Mouse (Mus musculus) gastrocnemius, postnatal 4 days (tissue): ENCODE measurements around the gene Gm17654. TPM values are rescaled to one million over a fixed set of nuclear protein-coding genes. Genes with fewer than 3 reads are reported as not detected.
A peak's percentile ranks its signal among the peaks of the same experiment; 100 is the strongest.
"Not testable (repeated sequence)": the region's sequence is repeated elsewhere in the genome, so short reads cannot be mapped to it uniquely, and the experiment has no call there.

Experiments used
- DNase-seq, 2 experiments: peaks; one replicate each; pipeline ENCODE4 v3.0.0; 2021 to 2022; ENCODE audit warnings: low spot score in 2 of 2, mixed read lengths in 2 of 2
- long read RNA-seq, 2 experiments: library from polyadenylated mRNA; stranded (forward); transcript quantifications; one replicate each; pipeline ENCODE4 v2.0.0; 2021
- total RNA-seq, 2 experiments: library from RNA; stranded (reverse); gene quantifications; 2 replicates each; pipeline ENCODE4 v1.2.3; 2021

Gene Gm17654
- not detected for total RNA-seq
- long read RNA-seq, experiment 1 = 0 reads
- long read RNA-seq, experiment 2 = 0 reads

- not testable (repeated sequence) for DNase-seq
Measured at GRCm38 (mm10) chr14:43579046-43579445, at the start of gene Gm17654. Gene Gm17654, minus strand, starts transcription at chr14:43579146.

- not testable (repeated sequence) for DNase-seq
Measured at GRCm38 (mm10) chr14:43607913-43608312, 29.0 kb upstream of the Gm17654 start, which contains the start of gene Gm10375. Gene Gm10375, minus strand, starts transcription at chr14:43608013.

GRCm38 (mm10) chr14:43577969-43578368 lies 977 bp downstream of the Gm17654 start:
- peak in 1 of 2 experiments; percentile 8 for DNase-seq

- not testable (repeated sequence) for DNase-seq
Measured at GRCm38 (mm10) chr14:43552271-43552670, 26.7 kb downstream of the Gm17654 start.

- not testable (repeated sequence) for DNase-seq
Measured at GRCm38 (mm10) chr14:43546281-43546680, 32.7 kb downstream of the Gm17654 start.

GRCm38 (mm10) chr14:43543276-43543675 lies 35.7 kb downstream of the Gm17654 start, which contains the start of gene Gm5799:
Gene Gm5799, plus strand, starts transcription at chr14:43543576.
- not testable (repeated sequence) for DNase-seq

- DNase-seq = peak; percentile 19 to 36
Measured at GRCm38 (mm10) chr14:43538144-43538543, 40.8 kb downstream of the Gm17654 start.

- peak; percentile 20 to 21 for DNase-seq
Measured at GRCm38 (mm10) chr14:43532387-43532786, 46.6 kb downstream of the Gm17654 start.

- not testable (repeated sequence) for DNase-seq
Measured at GRCm38 (mm10) chr14:43532011-43532383, 46.9 kb downstream of the Gm17654 start.

- DNase-seq = not testable (repeated sequence)
Measured at GRCm38 (mm10) chr14:43531052-43532010, 47.6 kb downstream of the Gm17654 start.

Other genes starting within 250 kb of the Gm17654 start
- not detected for gene 1700001F09Rik, start 231.3 kb downstream of the Gm17654 start, total RNA-seq
- not detected for gene Gm8138, start 162.8 kb downstream of the Gm17654 start, total RNA-seq
- gene Gm5799, start 35.6 kb downstream of the Gm17654 start, total RNA-seq = not detected
- not detected for gene Gm10375, start 28.9 kb upstream of the Gm17654 start, total RNA-seq
- not detected for gene Gm8165, start 98.1 kb upstream of the Gm17654 start, total RNA-seq
- 1 to 10 TPM in 1 of 2 experiments, under 1 TPM in 1; 0.98 to 1.2 TPM for gene Gm7324, start 118.7 kb upstream of the Gm17654 start, total RNA-seq
- not detected for gene Gm16506, start 148.3 kb upstream of the Gm17654 start, total RNA-seq
- not detected for gene Gm6526, start 168.7 kb upstream of the Gm17654 start, total RNA-seq
- gene Gm8180, start 205.6 kb upstream of the Gm17654 start, total RNA-seq = not detected